Mouse (Mus musculus) C2C12 (cell line): Measurements from ENCODE around the gene Prss33. TPM values are rescaled to one million over a fixed set of nuclear protein-coding genes. Genes with fewer than 3 reads are reported as not detected.
A peak's percentile ranks its signal among the peaks of the same experiment; 100 is the strongest.

Experiments used
- H3K27me3 ChIP-seq: one replicate; pipeline ENCODE4 v1.6.1; 2011; ENCODE audit not compliant: control insufficient read depth, insufficient read depth, insufficient read length
- H3K36me3 ChIP-seq: one replicate; pipeline ENCODE4 v1.6.1; 2011; ENCODE audit not compliant: control insufficient read depth, insufficient read depth
- H3K4me3 ChIP-seq: one replicate; pipeline ENCODE4 v1.5.1; 2011; ENCODE audit warnings: mild to moderate bottlenecking, control low read depth; ENCODE audit not compliant: poor library complexity, insufficient read depth, severe bottlenecking
- H3K79me2 ChIP-seq: one replicate; pipeline ENCODE4 v1.6.1; 2011; ENCODE audit not compliant: control insufficient read depth, insufficient read depth
- H3K79me3 ChIP-seq: one replicate; pipeline ENCODE4 v1.6.1; 2011; ENCODE audit warnings: low read depth, control low read depth
- H3ac ChIP-seq: one replicate; pipeline ENCODE3; 2011; ENCODE audit warnings: low read depth; ENCODE audit not compliant: control insufficient read depth, insufficient read length
- CEBPB ChIP-seq: IDR thresholded peaks from one replicate; pipeline ENCODE4 v1.6.1; 2011; ENCODE audit warnings: low read depth, mild to moderate bottlenecking, control low read depth, moderate library complexity
- CTCF ChIP-seq: IDR thresholded peaks from one replicate; pipeline ENCODE4 v1.5.1; 2011; ENCODE audit not compliant: control insufficient read depth, insufficient read depth, insufficient read length
- FOSL1 ChIP-seq: IDR thresholded peaks from one replicate; pipeline ENCODE4 v1.8.0; 2011; ENCODE audit warnings: mild to moderate bottlenecking, low read length; ENCODE audit not compliant: poor library complexity, insufficient read depth, severe bottlenecking
- MAX ChIP-seq: IDR thresholded peaks from one replicate; pipeline ENCODE4 v1.6.1; 2011; ENCODE audit warnings: mild to moderate bottlenecking, control low read depth
- MYOD1 ChIP-seq: IDR thresholded peaks from one replicate; pipeline ENCODE4 v1.6.1; 2011; ENCODE audit warnings: low read depth; ENCODE audit not compliant: control insufficient read depth, insufficient read length
- MYOG ChIP-seq: IDR thresholded peaks from one replicate; pipeline ENCODE4 v1.6.1; 2011; ENCODE audit not compliant: control insufficient read depth, insufficient read length; ENCODE audit errors: extremely low read depth
- USF1 ChIP-seq: IDR thresholded peaks from one replicate; pipeline ENCODE4 v1.6.1; 2011; ENCODE audit warnings: low read depth, mild to moderate bottlenecking, control low read depth, moderate library complexity
- microRNA-seq: library from miRNA; unstranded; fragments of <30 nt; microRNA quantifications from one replicate; pipeline ENCODE4, GENCODE M21; 2019; ENCODE audit warnings: borderline microRNAs expressed
- polyA plus RNA-seq: library from polyadenylated mRNA; unstranded; fragments of >200 nt; fragmentation: generic; extraction: Trizol; gene quantifications from one replicate; pipeline ENCODE4 v1.2.1, GENCODE M21; 2012; ENCODE audit warnings: missing spikeins

Gene Prss33
- polyA plus RNA-seq, 1 experiment = not detected

DNA sequence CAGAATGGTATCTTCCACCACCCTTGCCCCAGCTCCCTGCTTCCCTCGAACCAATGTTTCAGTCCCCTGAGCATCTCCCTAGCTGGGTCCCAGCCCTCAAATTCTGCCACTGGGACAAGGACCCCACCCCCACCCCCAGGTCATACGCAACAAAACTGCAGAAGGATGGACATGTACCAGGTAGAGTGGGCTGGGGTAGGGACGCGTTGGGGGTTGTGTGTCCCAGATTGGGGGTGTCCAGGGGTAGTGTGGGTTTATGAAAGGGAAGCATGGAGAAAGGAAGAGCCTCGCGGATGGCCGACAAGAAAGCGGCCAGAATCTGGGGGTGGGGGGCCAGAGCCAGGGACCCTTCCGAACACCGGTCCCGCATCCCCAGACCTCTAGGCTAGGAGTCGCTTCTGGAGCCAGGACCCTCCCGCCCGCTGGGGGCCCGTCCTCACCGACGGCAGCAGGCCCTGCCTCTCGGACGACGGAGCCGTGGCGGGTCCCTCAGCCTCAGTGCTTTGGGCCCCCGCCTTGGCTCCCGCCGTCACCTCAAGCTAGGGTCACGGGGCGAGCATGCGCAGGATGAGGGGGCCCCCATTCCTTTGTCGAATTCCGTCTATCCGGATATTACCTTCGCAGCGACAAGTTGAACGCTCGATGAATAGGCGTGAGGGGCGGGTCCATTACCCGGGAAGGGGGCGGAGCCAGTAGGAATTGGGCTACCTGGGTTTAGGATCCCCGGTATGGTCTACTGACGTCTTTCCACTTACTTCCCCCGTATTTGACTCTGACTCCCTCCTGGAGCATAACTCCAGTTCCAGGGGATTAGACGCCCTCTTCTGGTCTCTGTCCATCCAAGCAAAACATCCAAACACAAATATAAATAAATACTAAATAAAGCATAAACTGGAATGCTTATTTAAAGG is 50.0 kb downstream of the Prss33 start, which contains the start of gene Flywch2:
Gene Flywch2 (minus strand): TSS at position 521 of the 911 bp plus-strand sequence.
- Histone ChIP-seq H3K4me3 (no peak within 1 kb of the TSS), H3K36me3 (no peaks in the 10 kb centered on the region), H3K79me3 (no peaks in the 10 kb centered on the region), H3ac (peak within 1 kb of the TSS; percentile 32), H3K27me3 (no peaks in the 10 kb centered on the region), H3K79me2 (no peaks in the 10 kb centered on the region)
- TF ChIP-seq MAX (no peak), CEBPB (no peak), USF1 (no peak), MYOD1 (no peak), CTCF (no peak), FOSL1 (no peak), MYOG (no peak)

DNA sequence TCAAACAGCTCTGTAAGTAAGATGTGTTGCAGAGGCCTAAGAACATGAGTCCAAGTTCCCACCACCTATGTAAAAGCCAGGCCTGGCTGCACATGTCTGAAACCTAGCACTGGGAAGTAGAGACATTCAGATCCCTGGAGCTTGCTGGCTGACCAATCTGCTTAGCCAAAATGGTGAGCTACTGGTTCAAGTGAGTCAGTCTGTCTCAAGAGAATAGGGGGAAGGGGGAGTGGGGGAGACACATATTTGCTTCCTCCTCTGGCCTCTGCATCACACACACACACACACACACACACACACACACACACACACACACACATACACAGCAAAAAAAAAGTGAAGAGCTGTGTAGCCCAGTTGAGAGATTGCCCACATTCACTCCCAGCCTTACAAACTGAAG is 52.5 kb downstream of the Prss33 start:
- Histone ChIP-seq H3K79me3 (no peaks in the 10 kb centered on the region), H3ac (no peak overlapping the region)
- no peak for TF ChIP-seq USF1
- no peak for TF ChIP-seq MAX
- no peak for TF ChIP-seq MYOD1
- no peak for TF ChIP-seq MYOG
- TF ChIP-seq FOSL1 = no peak
- no peak for TF ChIP-seq CEBPB
- no peak for TF ChIP-seq CTCF

More for the DNA sequence above, 52.5 kb downstream of the Prss33 start:
- H3K79me2 ChIP-seq = no peaks in the 10 kb centered on the region
- H3K27me3 ChIP-seq = peaks cover 6% of the 10 kb centered on the region
- H3K4me3 ChIP-seq = no peak overlapping the region
- H3K36me3 ChIP-seq = no peaks in the 10 kb centered on the region

Small RNA genes lying within 50 kb of the gene (microRNA-seq; reads per million reads assigned to microRNA genes)
- gene Mir5125 = 0.28 reads per million

Other genes starting within 250 kb of the Prss33 start
- 5.2 TPM for gene Zfp13, start 236.6 kb downstream of the Prss33 start, polyA plus RNA-seq
- 0.09 TPM for gene Zscan10, start 235.2 kb downstream of the Prss33 start, polyA plus RNA-seq
- gene Mmp25, start 190.8 kb downstream of the Prss33 start, polyA plus RNA-seq = 0.01 TPM
- gene Bicdl2, start 175.6 kb downstream of the Prss33 start, polyA plus RNA-seq = 0.28 TPM
- gene Hcfc1r1, start 162.5 kb downstream of the Prss33 start, polyA plus RNA-seq = 253 TPM
- 60.5 TPM for gene Thoc6, start 162.2 kb downstream of the Prss33 start, polyA plus RNA-seq
- 916 TPM for gene Tnfrsf12a, start 158.6 kb downstream of the Prss33 start, polyA plus RNA-seq
- gene Cldn6, start 156.8 kb downstream of the Prss33 start, polyA plus RNA-seq = not detected
- gene Cldn9, start 152.0 kb downstream of the Prss33 start, polyA plus RNA-seq = 0.54 TPM
- gene 1520401A03Rik, start 113.3 kb downstream of the Prss33 start, polyA plus RNA-seq = 0.01 TPM
- 14.8 TPM for gene Pkmyt1, start 109.7 kb downstream of the Prss33 start, polyA plus RNA-seq
- 12.5 TPM for gene Paqr4, start 95.2 kb downstream of the Prss33 start, polyA plus RNA-seq
- gene Kremen2, start 90.2 kb downstream of the Prss33 start, polyA plus RNA-seq = 0.05 TPM
- gene Flywch1, start 64.5 kb downstream of the Prss33 start, polyA plus RNA-seq = 92.5 TPM
- gene Flywch2, start 50.0 kb downstream of the Prss33 start, polyA plus RNA-seq = 0.27 TPM
- gene Srrm2, start 45.5 kb downstream of the Prss33 start, polyA plus RNA-seq = 63.8 TPM
- gene Elob, start 6.9 kb downstream of the Prss33 start, polyA plus RNA-seq = 852 TPM
- gene Prss32, start 7.8 kb upstream of the Prss33 start, polyA plus RNA-seq = 0.02 TPM
- 0.02 TPM for gene Prss41, start 8.1 kb upstream of the Prss33 start, polyA plus RNA-seq
- not detected for gene Prss21, start 32.0 kb upstream of the Prss33 start, polyA plus RNA-seq
- gene Dcpp1, start 44.8 kb upstream of the Prss33 start, polyA plus RNA-seq = not detected
- gene Dcpp2, start 44.8 kb upstream of the Prss33 start, polyA plus RNA-seq = not detected
- not detected for gene Dcpp3, start 81.4 kb upstream of the Prss33 start, polyA plus RNA-seq
- gene Sbp, start 105.6 kb upstream of the Prss33 start, polyA plus RNA-seq = not detected
- not detected for gene Sbpl, start 119.2 kb upstream of the Prss33 start, polyA plus RNA-seq
- 0.04 TPM for gene Prss30, start 144.5 kb upstream of the Prss33 start, polyA plus RNA-seq
- gene Prss22, start 162.0 kb upstream of the Prss33 start, polyA plus RNA-seq = 0.95 TPM
- gene Prss27, start 202.1 kb upstream of the Prss33 start, polyA plus RNA-seq = 0.16 TPM
- gene Kctd5, start 237.4 kb upstream of the Prss33 start, polyA plus RNA-seq = 41.5 TPM